Mouse (Mus musculus) layer of hippocampus, adult 2 months (tissue): ENCODE measurements around the gene Gpatch8. TPM values are rescaled to one million over a fixed set of nuclear protein-coding genes. Genes with fewer than 3 reads are reported as not detected.
A peak's percentile ranks its signal among the peaks of the same experiment; 100 is the strongest.

Experiments
- DNase-seq, 2 experiments: peaks; one replicate each; pipeline ENCODE4 v3.0.0; 2022; ENCODE audit warnings: low spot score in 2 of 2
- H3K27ac ChIP-seq: fragments of 200-600 bp; 2 replicates; pipeline ENCODE4 v1.8.1; 2022
- H3K4me3 ChIP-seq: fragments of 200-600 bp; 2 replicates; pipeline ENCODE4 v1.8.1; 2022; ENCODE audit warnings: mild to moderate bottlenecking
- CTCF ChIP-seq: fragments of 200-600 bp; conservative IDR thresholded peaks from 2 replicates; pipeline ENCODE4 v1.8.1; 2022; ENCODE audit warnings: antibody characterized with exemption, mild to moderate bottlenecking, moderate library complexity
- total RNA-seq, 2 experiments: library from RNA; stranded (reverse); gene quantifications; 2 replicates each; pipeline ENCODE4 v1.2.3; 2021

Gpatch8 gene
- total RNA-seq, 2 experiments from 2014 or later = 53.0 to 58.9 TPM

DNA sequence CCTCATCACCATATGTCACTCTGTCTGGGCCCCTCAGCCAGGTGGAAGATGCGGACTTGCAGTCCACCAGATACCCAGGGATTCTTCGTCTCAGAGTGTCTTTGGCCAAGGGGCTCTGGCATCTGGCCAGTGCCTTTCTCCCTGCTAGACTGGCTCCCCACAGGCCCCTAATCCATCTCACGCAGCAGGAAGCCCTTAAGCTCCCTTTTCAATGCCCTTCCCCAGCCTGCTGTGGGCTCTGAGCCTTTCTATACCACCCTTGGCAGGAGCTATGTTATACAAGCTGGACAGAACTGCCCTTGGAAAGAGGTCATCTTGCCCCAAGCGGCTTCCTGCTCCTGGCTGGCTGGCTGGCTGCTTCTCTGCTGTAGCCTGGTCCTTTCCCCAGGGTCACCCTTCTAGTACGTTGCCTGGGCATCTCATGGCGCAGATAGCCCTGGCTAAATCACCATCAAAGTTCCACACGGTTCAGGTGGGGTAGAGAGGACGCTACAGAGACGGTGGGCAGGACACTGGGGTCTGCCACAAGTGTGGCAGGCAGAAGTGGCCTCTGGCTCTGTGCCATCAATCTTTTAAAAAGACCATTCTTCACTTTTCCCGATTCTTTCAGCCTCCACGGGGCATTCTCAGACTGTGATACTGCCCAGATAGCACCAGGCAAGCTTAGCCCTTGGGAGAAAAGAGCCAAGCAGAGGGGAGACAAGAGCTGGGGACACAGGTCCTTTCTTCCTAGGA, 25.3 kb upstream of the Gpatch8 start:
- no peak for DNase-seq
- no peak for TF ChIP-seq CTCF
- no peak overlapping the region for H3K4me3 ChIP-seq
- H3K27ac ChIP-seq = peak overlapping the region; percentile 73; the same call in 1 of the 2 replicates

DNA sequence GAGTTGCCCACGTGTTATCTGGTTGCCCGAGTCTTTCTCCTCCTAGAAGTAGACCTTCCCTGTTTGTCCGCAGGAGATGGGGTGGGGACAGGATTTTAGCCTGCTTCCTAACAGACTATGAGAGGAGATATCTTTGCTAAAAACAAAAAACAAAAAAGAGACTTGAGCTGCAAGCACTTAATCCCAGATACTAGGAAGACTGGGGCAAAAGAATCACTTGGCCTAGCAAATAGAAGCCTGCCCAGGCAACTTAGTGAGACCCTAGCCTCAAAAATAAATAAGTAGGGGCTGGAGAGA, 23.8 kb upstream of the Gpatch8 start:
- no peak for DNase-seq
- no peak for TF ChIP-seq CTCF
- Histone ChIP-seq H3K27ac (peak overlapping the region; percentile 73; the same call in 1 of the 2 replicates), H3K4me3 (no peak overlapping the region)

GRCm38 (mm10) chr11:102579165-102580033, 23.2 kb upstream of the Gpatch8 start, which contains the start of gene Gm11627:
Gm11627 (minus strand) TSS chr11:102579461.
- DNase-seq = no peak
- no peak for TF ChIP-seq CTCF
- H3K4me3 ChIP-seq = peak within 1 kb of the TSS; percentile 40
- peak within 1 kb of the TSS; percentile 77 for H3K27ac ChIP-seq

DNA sequence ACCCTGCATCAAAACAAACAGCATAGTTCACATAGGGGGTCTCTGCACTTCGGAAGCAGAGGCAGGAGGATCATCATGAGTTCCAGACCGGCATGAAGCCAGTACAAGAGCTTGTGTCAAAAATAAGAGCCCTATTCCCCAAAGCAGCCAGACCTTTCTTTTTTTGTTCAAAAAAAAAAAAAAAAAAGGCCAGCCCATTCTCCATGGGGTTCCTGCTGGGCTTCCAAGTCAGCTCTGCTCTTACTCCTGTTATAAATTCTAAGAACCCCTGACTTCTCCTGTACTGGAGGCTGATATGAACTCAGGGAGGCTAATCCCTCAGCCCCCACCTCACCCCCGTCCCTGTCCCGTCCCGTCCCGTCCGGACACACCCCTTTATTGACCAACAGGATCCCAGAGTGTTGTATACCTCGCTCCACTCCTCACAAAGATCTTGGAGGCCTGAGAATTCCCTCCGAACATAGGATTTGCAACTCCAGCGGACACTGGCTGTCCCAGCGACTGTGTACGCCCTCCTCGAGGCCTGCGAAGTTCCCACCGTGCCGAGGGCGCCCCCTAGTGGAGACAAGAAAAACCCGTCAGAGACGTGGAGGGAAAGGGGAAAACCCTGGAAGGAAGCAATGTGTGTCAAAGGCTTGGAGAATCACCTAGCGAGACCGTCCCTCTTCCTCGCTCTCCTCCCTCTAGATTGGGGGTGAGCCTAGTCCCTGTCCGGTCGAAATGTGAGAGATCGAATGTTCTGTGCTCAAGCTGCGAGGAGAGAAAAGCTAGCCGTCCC, 22.3 kb upstream of the Gpatch8 start:
- DNase-seq = peak; percentile 49 to 81
- Histone ChIP-seq H3K27ac (peak overlapping the region; percentile 77), H3K4me3 (peak overlapping the region; percentile 40)
- TF ChIP-seq CTCF = peak; percentile 91

DNA sequence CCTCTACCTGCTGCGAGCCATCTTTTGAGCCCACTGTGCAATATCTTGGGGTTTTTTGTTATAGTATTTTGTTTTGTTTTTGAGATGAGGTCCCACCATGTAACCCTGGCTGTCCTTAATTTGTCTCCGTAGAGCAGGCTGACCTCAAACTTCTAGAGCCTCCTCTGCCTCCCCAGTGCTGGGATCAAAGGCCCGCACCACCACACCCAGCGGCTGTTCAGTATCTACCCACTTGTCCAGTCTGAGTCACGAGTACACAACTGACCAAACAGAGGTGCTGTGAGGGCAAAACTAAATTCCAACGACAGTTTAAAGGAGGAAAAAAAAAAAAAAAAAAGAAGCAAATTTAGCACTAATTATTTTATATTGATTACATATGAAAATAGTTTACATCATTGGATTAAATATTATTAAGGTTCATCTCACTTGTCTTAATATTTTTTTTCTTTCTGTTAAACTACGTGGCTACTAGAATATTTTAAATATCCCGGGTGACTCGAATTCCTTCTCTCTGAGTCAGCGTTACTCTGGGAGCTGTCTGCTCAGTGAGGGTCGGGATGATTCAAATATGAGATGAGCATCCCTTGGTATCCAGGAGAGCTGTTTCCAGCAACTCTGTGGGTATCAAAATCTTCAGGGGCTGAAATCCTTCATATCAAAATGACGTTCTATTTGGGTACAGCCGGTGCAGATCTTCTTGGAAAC, 20.0 kb upstream of the Gpatch8 start:
- DNase-seq = no peak
- no peak overlapping the region for H3K4me3 ChIP-seq
- no peak for TF ChIP-seq CTCF
- H3K27ac ChIP-seq = no peak overlapping the region

- no peak for DNase-seq
Measured at GRCm38 (mm10) chr11:102575034-102575433, 18.8 kb upstream of the Gpatch8 start.

DNA sequence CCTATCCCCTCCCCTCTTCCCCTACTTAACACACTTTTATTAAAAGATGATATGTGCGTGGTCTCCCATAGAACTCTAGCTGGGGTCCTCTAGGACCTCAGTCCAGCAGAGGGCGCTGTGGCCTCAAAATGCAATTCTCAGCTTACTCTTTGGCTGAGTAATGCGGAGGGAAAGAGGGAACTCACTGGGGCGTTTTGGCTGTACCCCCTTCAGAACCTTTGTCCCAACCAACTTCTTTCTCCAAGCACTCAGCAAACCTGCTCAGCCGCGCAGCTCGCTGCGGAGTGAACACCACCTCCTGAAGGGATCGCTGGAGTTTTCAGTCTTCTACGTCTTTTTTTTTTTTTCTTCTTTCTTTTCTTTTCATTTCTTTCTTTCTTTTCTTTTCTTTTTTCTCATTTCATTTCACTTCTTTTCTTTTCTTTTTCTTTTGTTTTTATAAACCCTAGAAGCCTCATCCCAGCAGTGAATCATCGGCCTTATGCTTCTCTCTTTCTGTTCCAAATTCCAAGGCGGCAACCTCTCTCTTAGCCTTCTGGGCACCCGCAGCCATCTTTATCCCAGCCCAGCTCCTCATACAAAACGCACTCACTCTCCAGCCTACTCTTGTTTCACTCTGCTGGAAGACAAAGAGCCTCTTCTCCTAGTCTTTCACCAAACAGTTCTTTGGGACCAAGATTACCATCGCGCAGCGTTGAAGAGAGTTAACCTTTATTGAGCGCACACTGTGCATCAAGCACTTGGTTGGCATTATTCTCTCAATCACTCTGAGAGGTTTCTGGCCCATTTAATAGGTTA, 16.9 kb upstream of the Gpatch8 start:
- TF ChIP-seq CTCF = peak; percentile 84
- Histone ChIP-seq H3K27ac (peak overlapping the region; percentile 43; the same call in 1 of the 2 replicates), H3K4me3 (peak overlapping the region; percentile 54)
- DNase-seq = peak; percentile 74 to 89

More at GRCm38 (mm10) chr11:102575034-102575433, 18.8 kb upstream of the Gpatch8 start:
- no peak for TF ChIP-seq CTCF
- Histone ChIP-seq H3K4me3 (no peak overlapping the region), H3K27ac (no peak overlapping the region)

DNA sequence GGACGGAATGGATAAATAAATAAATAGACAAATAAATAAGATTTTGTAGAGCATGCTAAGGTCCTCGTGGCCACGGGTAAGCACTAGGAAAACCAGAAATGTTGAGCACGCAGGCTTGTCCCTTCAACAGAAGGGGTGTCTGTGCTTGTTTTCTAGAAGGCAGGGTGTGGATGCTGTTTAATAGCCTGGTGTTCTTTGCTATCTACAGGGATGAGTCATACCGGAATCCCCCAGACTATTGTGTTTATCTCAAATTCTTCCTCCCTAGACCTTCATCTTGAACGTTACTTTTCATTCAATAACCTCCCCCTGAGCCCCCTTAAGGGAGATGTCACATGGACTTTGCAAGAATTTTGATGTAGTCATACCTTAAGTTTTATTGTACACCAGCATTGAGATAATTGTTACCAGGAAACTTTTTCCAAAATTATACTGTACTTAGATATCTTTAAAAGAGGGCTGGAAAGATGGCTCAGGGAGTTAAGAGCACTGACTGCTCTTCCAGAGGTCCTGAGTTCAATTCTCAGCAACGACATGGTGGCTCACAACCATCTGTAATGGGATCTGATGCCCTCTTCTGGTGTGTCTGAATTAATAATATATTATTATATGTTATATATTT, 12.7 kb upstream of the Gpatch8 start:
- no peak for TF ChIP-seq CTCF
- H3K4me3 ChIP-seq = no peak overlapping the region
- no peak overlapping the region for H3K27ac ChIP-seq
- DNase-seq = no peak

- TF ChIP-seq CTCF = peak; percentile 67
- H3K27ac ChIP-seq = no peak overlapping the region
Measured at GRCm38 (mm10) chr11:102568191-102568590, 12.0 kb upstream of the Gpatch8 start.

DNA sequence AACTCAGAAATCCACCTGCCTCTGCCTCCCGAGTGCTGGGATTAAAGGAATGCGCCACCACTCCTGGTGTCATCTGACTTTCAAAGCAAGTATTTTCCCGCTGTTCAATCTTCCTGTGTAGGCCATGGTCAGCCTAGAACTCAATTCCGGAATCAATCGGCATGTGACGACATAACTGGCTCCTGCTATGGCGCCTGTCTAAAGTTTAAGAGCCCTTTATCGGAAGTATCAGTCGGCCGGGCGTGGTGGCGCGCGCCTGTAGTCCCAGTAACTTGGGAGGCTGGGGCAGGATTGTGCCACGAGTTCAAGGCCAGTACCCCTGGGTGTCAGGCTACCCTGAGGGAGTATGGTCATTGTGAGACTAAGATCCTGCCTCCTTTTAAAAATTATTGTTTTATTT, 11.5 kb upstream of the Gpatch8 start:
- Histone ChIP-seq H3K27ac (no peak overlapping the region), H3K4me3 (no peak overlapping the region)
- TF ChIP-seq CTCF = no peak
- DNase-seq = no peak

More at GRCm38 (mm10) chr11:102568191-102568590, 12.0 kb upstream of the Gpatch8 start:
- DNase-seq = no peak
- no peak overlapping the region for H3K4me3 ChIP-seq

GRCm38 (mm10) chr11:102567157-102567556, 11.0 kb upstream of the Gpatch8 start:
- DNase-seq = no peak
- TF ChIP-seq CTCF = peak; percentile 59
- no peak overlapping the region for H3K27ac ChIP-seq
- H3K4me3 ChIP-seq = no peak overlapping the region
